Mouse (Mus musculus): ENCODE measurements around the gene Rassf8.

Rassf8 gene

DNA sequence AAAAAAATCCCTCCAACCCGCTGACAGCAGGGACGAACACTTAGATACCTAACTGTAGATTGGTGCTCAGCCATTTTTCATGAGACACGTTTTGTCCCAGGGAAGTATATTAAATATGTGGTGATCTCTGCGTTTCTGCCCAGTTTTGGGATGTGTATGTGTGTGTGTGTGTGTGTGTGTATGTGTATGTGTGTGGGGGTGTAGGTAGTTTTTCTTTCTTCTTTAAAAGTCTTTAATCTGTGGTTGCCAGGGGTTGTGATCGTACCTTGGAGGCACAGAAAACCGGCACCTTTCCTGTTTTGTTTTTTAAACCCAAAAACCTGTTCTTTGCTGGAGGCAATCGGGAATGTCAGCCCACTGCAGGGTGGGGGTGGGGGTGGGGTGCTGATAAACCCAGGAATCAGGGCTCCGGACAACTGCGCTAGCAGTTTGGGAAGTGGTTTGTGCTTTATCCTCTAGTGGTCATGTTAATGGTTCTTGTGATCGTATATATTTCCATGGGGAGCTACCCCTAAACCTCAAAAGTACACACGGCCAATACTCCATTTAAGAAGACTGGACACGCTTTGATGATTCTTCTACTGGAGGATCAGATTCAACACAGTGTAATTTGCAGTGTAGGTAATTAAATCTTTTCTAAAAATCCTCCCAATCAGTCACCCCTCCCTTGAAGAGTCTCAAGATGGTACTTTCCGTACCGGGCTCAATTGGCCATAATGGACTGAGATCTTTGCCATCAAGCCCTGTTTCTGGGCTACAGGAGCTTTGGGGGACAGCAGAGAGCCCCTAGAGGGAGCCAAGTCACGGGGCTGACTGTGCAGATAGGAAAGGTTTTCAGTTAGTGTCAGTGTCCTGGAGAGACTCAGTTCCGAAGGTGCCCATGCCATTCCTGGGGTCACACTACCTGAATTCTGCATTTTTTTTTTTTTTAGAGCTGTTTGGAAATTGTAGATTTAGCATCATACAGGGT, 1.4 kb downstream of the Rassf8 start:
- DNase-seq: peak; percentile 48

DNA sequence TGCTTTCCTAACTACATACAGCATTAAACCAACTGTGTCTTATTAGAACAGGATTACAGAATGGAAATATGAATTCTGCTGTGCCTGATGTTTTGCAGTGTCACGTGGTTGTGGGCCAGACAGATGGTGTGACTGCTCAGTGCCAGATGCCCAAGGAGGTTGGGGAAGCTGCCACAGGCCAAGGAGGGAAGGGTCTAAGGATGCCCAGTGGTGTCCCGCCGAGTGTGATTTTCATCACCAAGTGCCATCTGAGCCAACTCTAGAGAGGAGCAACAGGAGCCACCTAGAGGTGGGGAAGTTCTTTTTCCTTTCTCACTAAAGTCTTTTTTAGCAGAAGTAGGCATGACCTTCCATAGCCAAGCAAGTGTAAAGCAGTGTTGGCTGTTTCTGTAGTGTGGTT, 3.8 kb downstream of the Rassf8 start:
- no peak for DNase-seq

DNA sequence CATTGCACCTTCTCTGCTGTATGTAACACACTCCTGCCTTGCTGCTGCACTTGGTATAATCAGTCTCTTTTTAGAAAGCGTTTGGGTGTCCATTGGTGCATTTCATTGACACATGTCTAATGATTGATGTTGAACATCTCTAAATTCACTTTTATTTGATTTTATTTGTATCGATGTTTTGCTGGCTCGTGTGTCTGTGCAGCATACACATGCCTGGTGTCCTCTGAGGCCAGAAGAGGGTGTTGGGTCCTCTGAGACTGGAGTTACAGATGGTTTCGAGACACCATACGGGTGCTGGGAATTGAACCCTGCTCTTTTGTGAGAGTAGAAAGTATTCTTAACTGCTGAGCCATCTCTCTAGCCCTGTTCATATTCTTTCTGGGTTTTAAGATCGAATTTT, 6.7 kb downstream of the Rassf8 start:
- no peak for DNase-seq

DNA sequence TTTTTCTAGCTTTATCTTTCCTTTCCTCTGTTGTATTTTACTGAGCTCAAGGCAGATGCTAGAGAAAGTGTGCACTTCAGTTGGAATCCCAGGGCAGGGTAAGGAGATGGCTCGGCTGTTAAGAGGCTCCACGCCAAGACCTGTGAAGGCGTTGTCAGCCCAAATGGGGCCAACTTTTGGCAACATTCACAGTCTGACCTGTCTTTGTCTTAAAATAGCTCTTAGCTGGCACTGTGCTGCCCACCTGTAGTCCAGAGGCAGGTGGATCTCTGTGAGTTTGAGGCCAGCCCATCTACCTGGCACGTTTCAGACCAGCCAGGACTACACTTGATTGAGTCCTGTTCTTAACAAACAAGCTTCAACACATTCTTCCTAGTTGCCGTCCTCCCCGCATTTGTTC, 7.9 kb downstream of the Rassf8 start:
- peak; percentile 58 for DNase-seq

DNA sequence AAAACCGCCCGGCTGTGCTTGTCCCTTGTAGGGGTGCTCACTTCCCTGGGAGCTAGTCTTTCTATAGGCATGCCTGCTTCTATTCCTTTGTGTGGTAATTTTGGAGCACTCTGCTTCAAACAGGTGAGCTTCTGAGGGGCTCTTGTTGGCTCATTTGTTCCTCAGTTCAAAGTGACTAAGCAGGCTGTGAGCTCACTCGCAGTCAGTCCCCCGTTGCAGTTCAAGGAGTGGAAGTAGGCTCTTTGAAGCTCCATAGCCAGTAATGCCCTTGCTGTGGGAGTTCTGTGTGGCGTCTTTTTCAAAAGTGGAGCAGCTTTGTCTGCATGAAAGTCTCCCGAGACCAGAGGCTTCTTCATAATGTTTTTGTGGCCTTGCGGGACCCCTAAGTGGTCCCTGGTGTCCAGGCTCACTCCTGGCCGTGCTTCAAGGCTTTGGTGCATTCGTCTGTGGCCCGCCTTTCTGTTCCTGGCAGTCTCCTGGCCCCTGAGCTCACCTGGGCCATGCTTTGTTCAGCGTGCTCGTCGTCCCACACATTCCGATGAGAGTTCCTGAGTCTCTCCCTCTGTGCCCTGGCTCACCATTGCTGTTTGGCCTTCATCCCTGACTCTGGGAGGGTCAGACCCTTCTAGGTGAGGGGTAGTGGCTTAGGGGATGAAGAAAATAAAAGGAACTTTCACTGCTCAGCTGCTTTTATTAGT, 9.5 kb downstream of the Rassf8 start:
- DNase-seq: no peak

DNA sequence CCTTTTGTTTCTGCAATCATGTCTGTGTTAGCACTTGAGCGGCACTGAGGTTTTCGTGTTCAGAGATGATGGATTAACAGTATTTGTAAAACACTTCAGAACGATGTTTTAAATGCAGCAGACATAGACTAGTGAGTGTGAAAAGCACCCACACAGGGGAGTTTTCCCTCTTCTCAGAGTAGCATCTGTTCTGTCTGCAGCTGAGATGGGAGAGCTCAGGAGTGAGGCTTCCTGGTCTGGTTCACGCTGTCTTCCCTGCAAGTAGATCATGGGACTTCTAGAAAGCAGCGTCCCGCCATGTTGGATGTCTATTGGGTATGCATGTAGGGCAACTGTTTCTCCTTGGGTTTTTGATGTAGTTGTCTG, 10.1 kb downstream of the Rassf8 start:
- no peak for DNase-seq

DNA sequence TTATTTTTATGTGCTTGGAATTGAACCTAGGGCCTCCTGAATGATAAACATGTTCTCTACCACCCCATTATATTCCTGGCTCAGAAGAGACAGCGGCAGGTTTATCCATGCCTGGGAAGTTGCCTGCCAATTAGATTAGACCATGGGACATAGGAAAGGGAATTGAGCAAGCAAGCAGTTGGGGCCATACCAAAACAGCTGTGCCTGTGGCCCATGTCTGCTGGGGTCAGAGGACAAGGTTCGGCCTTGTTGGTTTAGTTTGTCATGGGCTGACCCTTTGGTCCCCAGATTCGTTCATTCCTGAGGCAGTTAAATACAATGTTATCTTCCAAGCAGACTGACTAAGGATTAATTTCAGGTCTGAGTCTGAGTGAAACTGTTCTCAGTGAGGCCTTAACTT, 10.8 kb downstream of the Rassf8 start:
- DNase-seq: no peak

DNA sequence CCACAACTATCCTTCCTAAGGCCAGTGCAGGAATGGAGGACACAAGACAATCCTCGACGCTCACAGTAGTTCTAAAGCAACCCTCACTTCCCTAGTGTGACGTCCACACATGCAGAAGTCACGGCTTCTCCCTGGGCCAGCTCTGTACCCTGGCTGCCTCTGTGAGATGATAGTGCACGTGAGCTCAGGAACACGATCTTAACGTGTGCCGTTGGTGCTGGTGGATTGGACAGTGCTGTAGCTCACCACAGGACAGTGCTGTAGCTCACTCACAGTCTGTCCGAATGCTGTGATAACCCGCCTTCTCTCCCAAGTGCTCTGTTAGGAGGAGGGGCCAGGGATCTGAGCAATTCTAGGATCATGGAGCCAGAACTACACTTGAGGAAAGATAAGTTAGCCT, 12.1 kb downstream of the Rassf8 start:
- DNase-seq: no peak

DNA sequence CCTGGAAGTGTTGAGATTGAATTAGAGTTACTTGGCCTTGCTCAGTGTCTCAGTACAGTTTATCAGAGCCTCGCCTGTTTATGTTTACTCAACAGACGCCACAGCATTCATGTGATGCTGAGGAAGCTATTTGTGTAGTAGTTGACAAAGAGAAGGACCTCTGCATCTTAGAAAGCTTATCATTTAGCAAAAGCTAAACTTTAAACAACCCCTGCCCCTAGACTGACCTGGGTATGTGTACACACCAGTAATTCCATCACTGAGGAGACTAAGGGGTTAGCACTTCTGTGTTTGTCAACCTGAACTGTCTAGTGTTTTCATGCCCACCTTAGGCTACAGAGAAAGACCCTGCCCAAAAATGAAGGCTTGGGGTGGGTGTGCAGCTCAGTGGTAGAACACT, 12.9 kb downstream of the Rassf8 start:
- DNase-seq: no peak

DNA sequence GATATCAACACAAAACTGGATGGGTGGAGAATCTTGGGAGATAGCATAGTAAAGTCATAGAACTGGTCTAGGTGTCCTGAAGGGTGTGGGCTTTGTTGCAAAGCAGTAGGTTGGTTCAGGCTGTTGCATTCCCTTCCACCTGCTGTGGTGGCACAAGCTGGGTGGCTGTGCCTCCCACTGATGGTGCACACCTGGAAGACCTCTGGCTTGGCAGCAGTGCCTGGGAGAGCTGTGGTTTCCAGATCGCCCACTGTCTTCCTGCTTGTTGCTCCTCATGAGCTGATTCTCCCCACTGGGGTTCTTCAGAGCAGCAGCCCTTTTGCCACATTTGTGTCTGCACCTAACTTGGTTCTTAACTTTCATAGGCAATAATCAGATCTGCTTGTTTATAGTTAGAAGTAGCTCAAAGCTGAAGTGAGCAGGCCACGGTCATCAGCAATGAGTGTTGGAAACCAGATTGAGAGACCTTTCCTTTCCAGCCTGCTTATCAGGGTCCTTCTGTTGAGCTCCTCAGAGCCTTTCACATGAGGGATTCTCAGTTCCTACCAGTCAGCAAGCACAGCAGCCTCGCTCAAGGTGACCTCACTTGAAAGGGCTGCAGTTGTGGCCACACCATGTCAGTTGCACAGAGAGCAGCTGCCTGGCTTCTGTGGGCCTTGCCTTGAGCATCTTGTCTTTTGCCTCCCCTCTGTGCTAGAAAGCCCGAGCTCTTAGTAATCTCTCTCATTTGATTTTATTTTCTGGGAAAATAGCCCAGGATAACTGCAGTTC, 13.9 kb downstream of the Rassf8 start:
- DNase-seq: no peak

DNA sequence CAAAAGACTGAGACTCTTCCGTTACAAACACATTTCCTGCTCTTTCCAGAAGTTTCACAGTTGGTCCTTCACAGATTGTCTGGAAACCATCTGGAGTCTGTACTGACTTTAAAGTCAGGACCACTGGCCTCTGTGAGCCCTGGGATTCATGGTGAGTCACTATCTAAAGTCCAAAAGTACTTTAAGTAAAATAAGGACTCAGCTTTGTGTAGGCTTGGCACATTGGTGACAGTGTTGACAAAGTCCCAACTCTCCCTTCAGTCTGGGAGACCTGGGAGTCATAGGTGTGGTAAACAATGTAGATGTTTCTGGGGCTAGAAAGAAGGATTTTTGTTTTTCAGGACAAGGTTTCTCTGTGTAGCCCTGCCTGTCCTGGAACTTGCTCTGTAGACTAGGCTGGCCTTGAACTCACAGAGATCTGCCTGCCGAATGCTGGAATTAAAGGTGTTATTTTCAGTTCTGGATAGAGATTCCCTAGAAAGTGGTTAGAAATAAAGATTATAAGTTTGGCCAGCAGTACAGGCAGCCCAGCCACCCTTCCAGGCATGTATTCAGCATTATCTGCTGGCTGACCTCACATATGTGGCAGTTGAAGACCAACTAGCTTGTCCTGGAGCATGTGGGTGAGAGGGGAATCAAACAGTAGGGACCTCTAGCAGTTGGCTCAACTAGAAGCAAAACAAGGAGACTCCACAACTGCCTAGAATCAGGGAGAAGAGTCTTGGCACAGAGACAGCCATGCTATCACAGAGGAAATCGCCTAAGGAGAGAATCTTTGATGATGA, 14.8 kb downstream of the Rassf8 start:
- DNase-seq: no peak

DNA sequence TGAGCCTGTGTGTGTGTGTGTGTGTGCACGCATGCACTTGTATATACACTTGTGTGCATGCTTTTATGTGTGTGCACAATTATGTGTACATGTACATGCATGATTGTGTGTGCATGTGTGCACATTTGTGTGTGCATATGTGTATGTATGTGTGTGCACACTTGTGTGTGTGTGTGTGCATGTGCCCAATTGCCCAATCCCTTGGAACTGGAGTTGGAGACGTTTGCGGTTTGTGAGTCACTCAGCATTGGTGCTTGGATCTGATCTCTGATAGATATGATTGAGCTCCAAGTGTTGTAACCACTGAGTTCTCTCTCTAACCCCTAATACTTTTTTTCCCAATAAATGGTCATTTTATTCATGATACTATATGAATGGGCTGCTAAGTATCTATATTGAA, 15.5 kb downstream of the Rassf8 start:
- no peak for DNase-seq

DNA sequence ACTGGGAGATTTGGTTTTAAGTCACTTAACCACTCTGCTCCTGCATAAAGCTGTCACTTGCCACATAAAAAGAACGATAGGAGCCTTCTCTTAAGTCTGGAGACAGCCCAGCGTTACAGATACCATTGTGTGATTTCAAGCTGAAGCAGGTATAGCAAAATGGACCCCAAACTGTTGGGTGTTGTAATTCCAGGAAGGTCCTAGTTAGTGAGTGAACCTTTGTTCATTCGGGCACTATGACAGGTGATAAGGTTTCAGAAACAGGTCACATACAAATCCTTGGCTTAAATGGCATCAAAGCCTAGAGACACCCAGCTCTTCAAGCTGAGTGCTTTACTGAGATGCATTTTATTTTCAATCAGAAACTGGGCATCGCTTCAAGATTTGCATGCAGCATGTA, 16.5 kb downstream of the Rassf8 start:
- no peak for DNase-seq

DNA sequence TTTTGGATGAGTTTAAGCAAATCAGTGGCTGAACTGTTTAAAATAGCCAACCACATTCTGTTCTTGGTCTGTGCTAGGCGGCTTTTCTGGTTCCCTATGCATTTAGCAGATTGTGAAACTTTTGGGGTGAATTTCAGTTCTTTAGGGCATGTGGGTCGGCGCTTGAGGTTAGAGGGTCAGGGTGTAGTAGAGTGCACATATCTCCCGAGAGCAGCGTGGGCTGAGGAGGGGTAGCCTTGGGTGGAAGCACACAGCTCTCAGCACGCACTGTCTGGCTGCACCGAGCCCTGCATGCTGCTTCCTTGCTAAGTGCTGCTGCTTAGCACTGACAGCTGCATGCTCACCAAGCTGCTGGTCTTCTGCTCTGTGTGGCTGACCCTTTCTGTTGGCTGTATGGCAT, 18.5 kb downstream of the Rassf8 start:
- DNase-seq: no peak

DNA sequence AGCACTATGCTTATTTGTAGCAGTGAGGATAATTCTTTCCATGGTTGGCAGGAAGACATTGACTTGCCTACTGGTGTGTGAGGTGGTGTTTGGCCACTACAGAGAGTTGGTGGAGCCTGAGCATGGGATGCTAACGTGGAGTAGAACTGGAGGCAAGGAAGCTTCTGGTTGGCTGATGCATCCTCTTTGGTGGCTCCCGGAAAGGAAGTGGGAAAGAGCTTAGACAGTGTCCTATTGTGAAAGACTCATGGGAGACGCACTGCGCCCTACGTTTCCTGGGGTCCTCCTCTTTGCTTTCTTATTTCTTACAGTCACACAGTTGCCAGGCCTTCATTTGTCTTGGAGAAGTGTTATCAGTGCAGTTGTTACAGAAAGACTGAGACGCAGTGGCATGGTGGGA, 20.4 kb downstream of the Rassf8 start:
- no peak for DNase-seq

DNA sequence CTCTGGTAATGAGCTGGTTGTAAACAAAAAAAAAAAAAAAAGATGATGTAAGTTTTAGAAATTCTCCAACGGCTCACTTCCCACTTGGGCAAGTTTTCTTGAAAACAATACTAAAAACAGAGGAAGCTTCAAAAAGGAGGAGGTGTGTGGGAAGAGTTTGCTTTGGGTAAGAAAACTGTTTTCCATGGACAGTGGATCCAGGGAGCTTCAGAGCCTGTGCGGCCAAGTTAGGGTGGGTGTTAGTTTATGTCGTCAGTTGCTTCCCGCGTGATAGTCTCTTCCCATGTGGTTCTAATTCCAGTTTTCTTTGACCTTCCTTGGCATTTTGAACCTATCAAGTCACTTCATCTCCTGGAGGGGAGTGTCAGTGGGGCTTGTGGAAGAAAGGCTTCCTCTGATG, 21.1 kb downstream of the Rassf8 start:
- no peak for DNase-seq

DNA sequence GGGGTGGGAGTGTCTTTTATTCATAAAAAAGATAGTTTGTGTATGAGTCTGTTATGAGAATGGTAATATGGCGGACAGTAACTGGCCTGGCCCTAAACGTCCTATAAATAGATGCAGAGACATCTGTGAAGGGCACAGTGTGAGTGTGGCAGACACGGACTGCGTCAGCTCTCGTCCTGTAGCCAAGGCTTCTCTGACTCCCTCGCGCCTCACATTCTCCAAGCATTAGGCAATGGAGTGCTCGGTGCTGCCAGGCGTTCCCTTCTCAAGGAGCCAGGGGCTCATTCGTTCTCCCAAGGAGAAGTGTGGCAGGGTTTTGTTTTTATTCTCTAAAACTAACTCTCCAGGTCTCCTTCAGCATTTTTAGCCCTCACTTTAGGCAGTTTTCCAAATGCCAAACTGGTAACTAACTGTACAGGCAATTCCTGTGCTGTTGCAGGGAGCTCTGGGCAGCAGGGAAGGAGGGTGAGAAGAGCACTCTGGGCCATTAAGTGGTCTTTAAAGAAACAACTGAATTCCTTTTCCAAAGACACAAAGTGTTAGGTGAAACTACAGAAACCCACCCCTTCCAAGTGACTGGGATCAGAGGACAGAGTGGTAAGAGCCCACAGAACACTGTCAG, 22.2 kb downstream of the Rassf8 start:
- DNase-seq: peak; percentile 48

DNA sequence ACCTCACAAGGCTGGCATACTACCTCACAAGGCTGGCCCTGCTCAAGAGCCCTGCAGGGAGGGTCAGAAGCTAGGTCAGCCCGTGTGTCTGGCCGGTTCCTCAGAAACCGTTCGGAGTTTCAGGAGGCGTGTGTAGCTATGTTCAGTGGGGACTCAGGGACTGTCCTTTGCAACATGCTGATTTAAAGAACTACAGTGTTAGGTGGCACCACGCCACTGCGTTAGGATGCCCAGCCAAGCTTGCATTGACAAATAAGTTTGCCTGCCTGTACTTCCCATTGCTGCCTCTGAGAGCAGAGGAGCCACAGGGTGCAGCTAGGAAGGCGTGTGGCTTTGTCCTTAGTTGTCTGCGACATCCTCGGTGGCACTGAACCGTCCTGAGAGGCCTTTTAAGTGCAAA, 23.3 kb downstream of the Rassf8 start:
- no peak for DNase-seq

DNA sequence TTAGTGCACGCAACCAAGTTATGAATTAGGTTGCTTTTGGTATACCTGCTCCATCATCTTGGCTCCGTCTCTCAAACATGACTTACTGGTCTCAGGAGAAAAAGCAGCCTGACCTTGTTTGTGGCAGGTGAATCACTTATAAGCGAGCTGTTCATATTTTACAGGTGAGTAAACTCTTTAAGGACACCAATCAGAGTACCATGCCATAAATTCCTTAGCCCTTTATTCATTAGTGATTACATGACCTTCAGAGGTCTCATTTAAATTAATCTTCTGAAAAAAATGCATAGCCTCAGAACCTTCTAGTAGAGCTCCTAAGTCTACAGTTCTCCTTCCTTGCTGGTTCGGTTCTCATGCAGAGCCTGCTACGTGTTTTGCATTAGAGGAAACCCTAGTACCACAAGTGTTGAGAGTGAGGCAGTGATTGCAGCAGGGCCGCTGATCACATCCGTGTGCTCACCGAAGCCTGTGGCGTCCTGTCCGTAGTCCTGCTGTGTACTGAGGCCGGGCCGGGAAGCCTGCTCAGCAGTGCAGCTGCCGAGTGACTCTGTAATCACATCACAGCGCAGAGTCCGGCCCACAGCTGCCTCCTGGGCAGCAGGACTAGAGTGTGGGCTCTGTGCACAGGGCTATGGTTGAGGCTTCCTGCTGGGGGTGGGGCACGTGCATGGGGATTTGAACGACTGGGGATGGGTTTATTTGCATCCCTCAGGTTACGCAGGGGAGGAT, 23.9 kb downstream of the Rassf8 start:
- no peak for DNase-seq

DNA sequence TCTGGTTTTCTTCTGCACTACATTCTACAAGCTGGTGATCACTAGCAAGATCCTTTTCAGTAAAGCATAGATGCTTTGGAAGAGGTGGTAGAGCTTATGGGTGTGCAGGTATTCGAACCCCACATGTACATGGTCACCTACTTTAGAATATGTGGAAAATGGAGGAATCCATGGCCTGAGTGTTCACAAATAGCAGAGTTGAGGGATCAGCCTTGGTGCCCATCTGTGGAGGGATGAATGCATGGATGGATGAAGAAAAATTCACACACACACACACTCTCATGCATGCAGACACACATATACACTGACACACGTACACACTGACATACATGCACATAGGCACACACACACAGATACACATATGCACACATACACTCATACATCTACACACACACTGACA, 27.9 kb downstream of the Rassf8 start:
- no peak for DNase-seq

DNA sequence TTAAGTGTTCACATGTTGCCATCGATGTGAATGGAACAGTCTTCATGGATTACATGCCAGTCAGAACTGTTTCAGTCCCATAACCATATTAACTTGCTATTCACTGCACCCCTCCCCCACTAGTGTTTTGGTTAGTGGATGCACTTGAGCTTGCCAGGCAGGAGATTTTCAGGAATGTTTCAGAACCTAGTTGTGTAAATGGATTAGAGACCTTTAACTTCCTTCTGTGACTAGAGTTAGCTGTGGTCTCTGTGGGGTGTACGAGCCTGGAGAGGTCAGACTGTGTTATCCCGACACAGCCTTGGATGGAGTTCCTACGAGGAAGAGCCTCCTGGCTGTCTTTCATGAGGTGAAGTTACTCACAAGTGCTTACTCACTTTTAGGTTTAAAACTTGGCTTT, 29.7 kb downstream of the Rassf8 start:
- no peak for DNase-seq

DNA sequence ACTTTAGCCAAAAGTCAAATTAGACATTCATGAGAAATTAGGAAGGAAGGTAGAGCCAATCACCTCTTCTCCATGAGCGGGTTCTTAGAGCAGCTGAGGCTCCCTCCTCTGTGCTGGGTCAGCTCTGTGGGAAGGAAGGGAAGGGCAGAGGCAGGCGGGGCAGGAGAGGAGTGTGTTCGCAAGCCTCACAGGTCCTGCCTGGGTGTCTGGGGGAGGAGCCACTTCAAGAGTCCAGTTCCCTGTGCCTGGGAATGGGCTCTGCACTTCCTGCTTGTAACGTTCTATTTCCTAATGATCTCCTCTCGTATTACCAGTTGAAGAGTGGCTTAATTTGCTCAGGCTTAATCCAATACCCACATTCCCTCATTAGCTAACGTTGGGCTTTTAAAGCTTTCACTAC, 32.8 kb downstream of the Rassf8 start:
- no peak for DNase-seq

Measured in cerebellum, adult 9-10 months (tissue).